In the genomic region with DNA sequence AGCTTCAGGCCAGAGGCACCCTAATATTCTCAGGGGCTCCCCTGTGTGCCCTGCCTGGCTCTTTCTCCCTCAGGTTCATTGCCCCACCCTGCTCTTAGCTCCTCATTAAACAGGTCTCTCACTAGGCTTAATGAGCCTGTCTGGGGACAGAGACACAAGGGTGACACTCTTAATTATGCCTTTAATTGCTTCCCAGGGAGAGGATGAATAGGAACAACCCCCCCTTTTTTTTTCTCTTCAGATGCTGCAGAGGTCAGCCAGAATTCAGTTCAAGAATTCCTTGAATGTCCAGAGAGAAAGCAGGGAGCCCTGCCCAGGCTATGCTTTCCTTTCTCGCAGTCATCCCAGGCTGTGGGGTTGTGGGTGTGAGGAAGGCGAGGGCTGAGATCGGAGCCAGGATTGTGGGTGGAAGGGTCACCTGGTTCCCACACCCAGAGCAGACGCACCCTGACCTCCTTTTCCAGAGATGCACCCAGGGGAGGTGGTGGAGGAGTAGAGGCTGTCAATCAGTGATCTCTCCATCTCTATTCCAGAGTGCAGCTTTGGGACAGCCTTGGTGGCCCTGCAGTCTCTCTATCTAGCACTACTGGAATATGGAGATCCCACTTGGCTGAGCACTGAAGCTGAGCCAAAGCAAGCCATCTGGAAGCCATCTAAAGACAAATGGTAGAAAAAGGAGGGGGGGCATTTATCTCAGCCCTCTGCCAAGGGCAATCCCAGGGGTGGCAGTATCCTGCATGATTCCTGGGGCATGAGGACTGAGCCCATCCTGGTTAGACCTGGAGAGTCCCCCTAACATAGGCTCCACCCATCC, we compare ENCODE assay signal across 8 mouse cellular contexts. TPM values are rescaled to one million over a fixed set of nuclear protein-coding genes. Genes with fewer than 3 reads are reported as not detected.
DNase-seq lines count a peak whose midpoint lies in the region; ATAC-seq and TF ChIP-seq lines count a peak whose summit lies in the region.

No protein-coding gene starts in this region.

- no peak for DNase-seq in embryonic facial prominence, embryonic 10.5 days (ENCODE audit: low spot score)
- DNase-seq in heart, postnatal 0 days (ENCODE audit: low spot score), result no peak
- DNase-seq in yolk sac, embryonic 10.5 days (ENCODE audit: low spot score), result no peak
- no peak for DNase-seq in layer of hippocampus, adult 8-10 months (ENCODE audit: low spot score in 2 of 2)
- DNase-seq in thymus, adult 18-20 months, result no peak

- no peaks in the 10 kb centered on the region for H3K9me3 ChIP-seq in intestine, embryonic 15.5 days
- H3K9me3 ChIP-seq in intestine, postnatal 0 days (ENCODE audit: control insufficient read depth), result no peaks in the 10 kb centered on the region
- no peaks in the 10 kb centered on the region for H3K9me3 ChIP-seq in embryonic facial prominence, embryonic 10.5 days
- no peaks in the 10 kb centered on the region for H3K9me3 ChIP-seq in heart, postnatal 0 days (replicated peaks; ENCODE audit: control insufficient read depth, low read length)
- H3K9me3 ChIP-seq in midbrain, embryonic 13.5 days, result no peaks in the 10 kb centered on the region

- TF ChIP-seq EP300 in heart, postnatal 0 days (IDR thresholded peaks at IDR 0.05; ENCODE audit: low read depth), result no peak

- 0 out of 2 replicates have a peak, but pooled peaks have one; percentile 21 for ATAC-seq in intestine, embryonic 15.5 days
- ATAC-seq in intestine, postnatal 0 days, result no peak
- ATAC-seq in heart, postnatal 0 days (ENCODE audit: insufficient read depth, low read depth), result peak; percentile 25; the same call in 1 of the 2 replicates
- peak; percentile 54; the same call in 1 of the 2 replicates for ATAC-seq in midbrain, embryonic 13.5 days

- H3K4me1 ChIP-seq in intestine, embryonic 15.5 days (replicated peaks), result peaks cover 21% of the 10 kb centered on the region; the same call in 1 of the 2 replicates
- no peaks in the 10 kb centered on the region for H3K4me1 ChIP-seq in intestine, postnatal 0 days (replicated peaks; ENCODE audit: control insufficient read depth, insufficient read depth, low read length)
- H3K4me1 ChIP-seq in embryonic facial prominence, embryonic 10.5 days, result peaks cover 54% of the 10 kb centered on the region
- peaks cover 8% of the 10 kb centered on the region for H3K4me1 ChIP-seq in heart, postnatal 0 days (ENCODE audit: control insufficient read depth, insufficient read depth)
- H3K4me1 ChIP-seq in midbrain, embryonic 13.5 days (replicated peaks), result peaks cover 13% of the 10 kb centered on the region

- no peak overlapping the region for H3K9ac ChIP-seq in intestine, embryonic 15.5 days
- H3K9ac ChIP-seq in intestine, postnatal 0 days (ENCODE audit: low read depth, low read length), result no peak overlapping the region
- no peak overlapping the region for H3K9ac ChIP-seq in heart, postnatal 0 days (replicated peaks; ENCODE audit: low read depth, low read length)
- 0 out of 2 replicates have a peak overlapping the region, but pooled peaks have one; percentile 14 for H3K9ac ChIP-seq in midbrain, embryonic 13.5 days (replicated peaks)

- H3K36me3 ChIP-seq in intestine, embryonic 15.5 days, result peaks cover 30% of the 10 kb centered on the region
- peaks cover 48% of the 10 kb centered on the region for H3K36me3 ChIP-seq in intestine, postnatal 0 days (ENCODE audit: control insufficient read depth, insufficient read depth)
- peaks cover 77% of the 10 kb centered on the region for H3K36me3 ChIP-seq in embryonic facial prominence, embryonic 10.5 days (replicated peaks)
- H3K36me3 ChIP-seq in heart, postnatal 0 days (replicated peaks; ENCODE audit: control insufficient read depth, insufficient read depth, low read length), result peaks cover 30% of the 10 kb centered on the region
- H3K36me3 ChIP-seq in midbrain, embryonic 13.5 days, result peaks cover 53% of the 10 kb centered on the region

- H3K4me3 ChIP-seq in intestine, embryonic 15.5 days (replicated peaks), result no peak overlapping the region
- H3K4me3 ChIP-seq in intestine, postnatal 0 days (ENCODE audit: low read depth, low read length), result no peak overlapping the region
- H3K4me3 ChIP-seq in embryonic facial prominence, embryonic 10.5 days, result no peak overlapping the region
- H3K4me3 ChIP-seq in heart, postnatal 0 days (ENCODE audit: low read depth, low read length), result no peak overlapping the region
- H3K4me3 ChIP-seq in midbrain, embryonic 13.5 days (replicated peaks), result no peak overlapping the region

- no peak overlapping the region for H3K4me2 ChIP-seq in intestine, embryonic 15.5 days (replicated peaks)
- H3K4me2 ChIP-seq in intestine, postnatal 0 days (replicated peaks; ENCODE audit: low read depth), result no peak overlapping the region
- H3K4me2 ChIP-seq in heart, postnatal 0 days (ENCODE audit: low read depth, low read length), result no peak overlapping the region
- no peak overlapping the region for H3K4me2 ChIP-seq in midbrain, embryonic 13.5 days (replicated peaks)

- no peak for TF ChIP-seq CTCF in intestine, postnatal 0 days (IDR thresholded peaks at IDR 0.05; ENCODE audit: low read depth)
- TF ChIP-seq CTCF in heart, postnatal 0 days (IDR thresholded peaks at IDR 0.05; ENCODE audit: low read depth), result no peak

- 77% methylated on average over 4 of the region's 4 CpGs for WGBS in intestine, embryonic 15.5 days
- 73% methylated on average over 4 of the region's 4 CpGs for WGBS in intestine, postnatal 0 days
- WGBS in embryonic facial prominence, embryonic 10.5 days, result 74% methylated on average over 4 of the region's 4 CpGs
- 70% methylated on average over 4 of the region's 4 CpGs for WGBS in heart, postnatal 0 days
- 73% methylated on average over 4 of the region's 4 CpGs for WGBS in midbrain, embryonic 13.5 days

- H3K27me3 ChIP-seq in intestine, embryonic 15.5 days (replicated peaks), result no peaks in the 10 kb centered on the region
- H3K27me3 ChIP-seq in intestine, postnatal 0 days (replicated peaks; ENCODE audit: control insufficient read depth, insufficient read depth, low read length), result no peaks in the 10 kb centered on the region
- no peaks in the 10 kb centered on the region for H3K27me3 ChIP-seq in embryonic facial prominence, embryonic 10.5 days (replicated peaks; ENCODE audit: low read depth, poor library complexity, severe bottlenecking)
- H3K27me3 ChIP-seq in heart, postnatal 0 days (ENCODE audit: control insufficient read depth, insufficient read depth, low read length), result no peaks in the 10 kb centered on the region
- no peaks in the 10 kb centered on the region for H3K27me3 ChIP-seq in midbrain, embryonic 13.5 days

- 0 out of 2 replicates have a peak overlapping the region, but pooled peaks have one; percentile 10 for H3K27ac ChIP-seq in intestine, embryonic 15.5 days
- no peak overlapping the region for H3K27ac ChIP-seq in intestine, postnatal 0 days (ENCODE audit: low read depth, low read length)
- H3K27ac ChIP-seq in embryonic facial prominence, embryonic 10.5 days (replicated peaks), result peak overlapping the region; percentile 40; the same call in 1 of the 2 replicates
- H3K27ac ChIP-seq in heart, postnatal 0 days (ENCODE audit: low read depth), result peak overlapping the region; percentile 44
- 0 out of 2 replicates have a peak overlapping the region, but pooled peaks have one; percentile 25 for H3K27ac ChIP-seq in midbrain, embryonic 13.5 days

RNA-seq across cellular contexts. Expression of a gene that starts 15.6 kb away (rescaled TPM):
- 0.18 TPM in 1 of 2 replicates, not detected in the other for polyA plus RNA-seq in intestine, embryonic 15.5 days (2015; fragmentation: Nextera tagmentation; extraction: Ambion mirVana)
- polyA plus RNA-seq in intestine, postnatal 0 days (2015; fragmentation: Nextera tagmentation; extraction: Ambion mirVana), result not detected in 2 replicates
- polyA plus RNA-seq in embryonic facial prominence, embryonic 10.5 days (2016; fragmentation: Nextera tagmentation; extraction: Ambion mirVana), result 0.34 and 0.69 TPM in 2 replicates
- 1.3 TPM in 1 of 2 replicates, not detected in the other for total RNA-seq in heart, postnatal 0 days (2014; rRNA removed; ENCODE audit: low replicate concordance)
- polyA plus RNA-seq in heart, postnatal 0 days (2015; fragmentation: Nextera tagmentation; extraction: Ambion mirVana), result 0.10 TPM in 1 of 2 replicates, not detected in the other
- polyA plus RNA-seq in midbrain, embryonic 13.5 days (2015; fragmentation: Nextera tagmentation; extraction: Ambion mirVana), result 0.31 and 0.54 TPM in 2 replicates
- total RNA-seq in layer of hippocampus, adult 8-10 months (2022), result under 1 TPM in 1 of 4 experiments, not detected in 3; 0.68 TPM

RNA-seq across cellular contexts. Expression of a gene that starts 26.2 kb away (rescaled TPM):
- 54.4 and 57.8 TPM in 2 replicates for polyA plus RNA-seq in intestine, embryonic 15.5 days (2015; fragmentation: Nextera tagmentation; extraction: Ambion mirVana)
- polyA plus RNA-seq in intestine, postnatal 0 days (2015; fragmentation: Nextera tagmentation; extraction: Ambion mirVana), result 30.2 and 33.0 TPM in 2 replicates
- 117 TPM in 2 replicates for polyA plus RNA-seq in embryonic facial prominence, embryonic 10.5 days (2016; fragmentation: Nextera tagmentation; extraction: Ambion mirVana)
- 33.5 and 39.8 TPM in 2 replicates for total RNA-seq in heart, postnatal 0 days (2014; rRNA removed; ENCODE audit: low replicate concordance)
- polyA plus RNA-seq in heart, postnatal 0 days (2015; fragmentation: Nextera tagmentation; extraction: Ambion mirVana), result 11.8 and 12.0 TPM in 2 replicates
- polyA plus RNA-seq in midbrain, embryonic 13.5 days (2015; fragmentation: Nextera tagmentation; extraction: Ambion mirVana), result 80.0 and 82.7 TPM in 2 replicates
- total RNA-seq in layer of hippocampus, adult 8-10 months (2022), result 10 to 100 TPM; 32.4 to 41.1 (median 37.3) TPM

RNA-seq across cellular contexts. Expression of a gene that starts 41.2 kb away (rescaled TPM):
- 14.6 and 17.8 TPM in 2 replicates for polyA plus RNA-seq in intestine, embryonic 15.5 days (2015; fragmentation: Nextera tagmentation; extraction: Ambion mirVana)
- 9.0 and 9.6 TPM in 2 replicates for polyA plus RNA-seq in intestine, postnatal 0 days (2015; fragmentation: Nextera tagmentation; extraction: Ambion mirVana)
- polyA plus RNA-seq in embryonic facial prominence, embryonic 10.5 days (2016; fragmentation: Nextera tagmentation; extraction: Ambion mirVana), result 26.4 and 28.0 TPM in 2 replicates
- total RNA-seq in heart, postnatal 0 days (2014; rRNA removed; ENCODE audit: low replicate concordance), result 17.4 and 18.1 TPM in 2 replicates
- polyA plus RNA-seq in heart, postnatal 0 days (2015; fragmentation: Nextera tagmentation; extraction: Ambion mirVana), result 8.9 and 10.4 TPM in 2 replicates
- 21.4 and 26.7 TPM in 2 replicates for polyA plus RNA-seq in midbrain, embryonic 13.5 days (2015; fragmentation: Nextera tagmentation; extraction: Ambion mirVana)
- 10 to 100 TPM; 14.1 to 17.1 (median 15.7) TPM for total RNA-seq in layer of hippocampus, adult 8-10 months (2022)

RNA-seq across cellular contexts. Expression of a gene that starts 41.5 kb away (rescaled TPM):
- polyA plus RNA-seq in intestine, embryonic 15.5 days (2015; fragmentation: Nextera tagmentation; extraction: Ambion mirVana), result 42.6 and 46.0 TPM in 2 replicates
- polyA plus RNA-seq in intestine, postnatal 0 days (2015; fragmentation: Nextera tagmentation; extraction: Ambion mirVana), result 40.0 and 41.9 TPM in 2 replicates
- 53.4 and 57.6 TPM in 2 replicates for polyA plus RNA-seq in embryonic facial prominence, embryonic 10.5 days (2016; fragmentation: Nextera tagmentation; extraction: Ambion mirVana)
- total RNA-seq in heart, postnatal 0 days (2014; rRNA removed; ENCODE audit: low replicate concordance), result 23.3 and 25.2 TPM in 2 replicates
- 32.7 and 33.6 TPM in 2 replicates for polyA plus RNA-seq in heart, postnatal 0 days (2015; fragmentation: Nextera tagmentation; extraction: Ambion mirVana)
- polyA plus RNA-seq in midbrain, embryonic 13.5 days (2015; fragmentation: Nextera tagmentation; extraction: Ambion mirVana), result 44.7 and 47.9 TPM in 2 replicates
- 10 to 100 TPM; 26.8 to 28.6 (median 27.6) TPM for total RNA-seq in layer of hippocampus, adult 8-10 months (2022)
